Mouse (Mus musculus) right cerebral cortex, postnatal 4 days (tissue): ENCODE results near the gene Sln.

ENCODE experiments used
- DNase-seq: peaks from one replicate; pipeline ENCODE4 v3.0.0-alpha.2; 2022

Sln gene

GRCm38 (mm10) chr9:53849864-53850263, at the start of gene Sln:
Gene Sln (plus strand): TSS chr9:53850164.
- no peak for DNase-seq

GRCm38 (mm10) chr9:53802921-53803320, 47.0 kb upstream of the Sln start:
- no peak for DNase-seq

GRCm38 (mm10) chr9:53806496-53807086, 43.4 kb upstream of the Sln start:
- DNase-seq, result no peak

- no peak for DNase-seq
Observed at GRCm38 (mm10) chr9:53813418-53813817, 36.5 kb upstream of the Sln start.

GRCm38 (mm10) chr9:53818760-53819159, 31.2 kb upstream of the Sln start:
- peak; percentile 66 for DNase-seq

GRCm38 (mm10) chr9:53825318-53825717, 24.6 kb upstream of the Sln start:
- peak; percentile 12 for DNase-seq

- DNase-seq, result peak; percentile 27
Observed at GRCm38 (mm10) chr9:53829081-53829865, 20.7 kb upstream of the Sln start.

GRCm38 (mm10) chr9:53829866-53830209, 20.1 kb upstream of the Sln start:
- DNase-seq, result peak; percentile 28

GRCm38 (mm10) chr9:53835039-53835438, 14.9 kb upstream of the Sln start:
- DNase-seq, result no peak

GRCm38 (mm10) chr9:53835976-53836375, 14.0 kb upstream of the Sln start:
- DNase-seq, result no peak

GRCm38 (mm10) chr9:53838816-53839215, 11.1 kb upstream of the Sln start:
- DNase-seq, result no peak

- no peak for DNase-seq
Observed at GRCm38 (mm10) chr9:53848548-53848947, 1.4 kb upstream of the Sln start.

- no peak for DNase-seq
Observed at GRCm38 (mm10) chr9:53852158-53852557, 2.2 kb downstream of the Sln start.

- no peak for DNase-seq
Observed at GRCm38 (mm10) chr9:53853672-53854071, 3.7 kb downstream of the Sln start.

GRCm38 (mm10) chr9:53854525-53854924, 4.6 kb downstream of the Sln start:
- DNase-seq, result no peak

GRCm38 (mm10) chr9:53857864-53858263, 7.9 kb downstream of the Sln start:
- no peak for DNase-seq

- DNase-seq, result no peak
Observed at GRCm38 (mm10) chr9:53873239-53873638, 23.3 kb downstream of the Sln start.

GRCm38 (mm10) chr9:53877423-53877822, 27.5 kb downstream of the Sln start:
- no peak for DNase-seq

- no peak for DNase-seq
Observed at GRCm38 (mm10) chr9:53883588-53884280, 33.8 kb downstream of the Sln start.

- DNase-seq, result peak; percentile 82
Observed at GRCm38 (mm10) chr9:53890075-53890474, 40.1 kb downstream of the Sln start.

GRCm38 (mm10) chr9:53895827-53896226, 45.9 kb downstream of the Sln start:
- DNase-seq, result no peak

- no peak for DNase-seq
Observed at GRCm38 (mm10) chr9:53899836-53900235, 49.9 kb downstream of the Sln start.

GRCm38 (mm10) chr9:53903215-53903842, 53.4 kb downstream of the Sln start:
- no peak for DNase-seq
